Mouse (Mus musculus): Measurements from ENCODE around the gene Lst1. TPM values are rescaled to one million over a fixed set of nuclear protein-coding genes. Genes with fewer than 3 reads are reported as not detected.
"Not testable (repeated sequence)": the region's sequence is repeated elsewhere in the genome, so short reads cannot be mapped to it uniquely, and the experiment has no call there.

The Lst1 gene
- 10 to 100 TPM; 12.3 to 17.6 TPM for total RNA-seq (2021)

DNA sequence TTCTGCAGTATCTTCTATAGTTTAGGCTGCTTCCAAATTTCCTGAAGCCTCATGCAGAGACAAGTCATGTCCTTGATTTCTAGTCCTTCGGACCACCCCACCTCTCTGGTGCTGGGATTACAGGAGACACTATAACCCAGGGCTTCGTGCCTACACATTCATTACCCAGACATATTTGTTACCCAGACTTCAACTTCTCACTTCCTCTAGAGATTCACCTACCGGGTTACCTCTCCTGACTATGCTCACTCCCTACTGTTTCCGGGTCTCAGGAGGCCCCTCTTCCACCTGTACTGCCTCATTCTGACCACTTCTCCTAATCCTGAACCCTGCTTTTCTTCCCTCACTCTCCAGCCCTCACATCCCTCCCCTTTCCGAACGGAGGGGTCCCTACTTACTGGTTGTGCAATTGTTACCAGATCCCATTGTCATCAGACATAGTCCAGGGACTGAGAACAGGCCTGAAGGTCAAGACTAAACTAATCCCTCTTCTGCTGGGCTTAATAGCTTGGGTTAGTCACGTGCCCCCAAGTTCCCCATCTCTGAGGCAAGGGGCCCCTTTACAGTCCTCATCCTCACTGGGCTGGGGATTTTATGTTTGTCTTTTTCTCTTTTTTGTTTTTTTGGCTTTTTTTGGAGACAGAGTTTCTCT is at the start of gene Lst1:
Gene Lst1, minus strand, starts transcription at position 481 of the 652 bp plus-strand sequence.
- intact Hi-C loops (cut with DNase I), result no loop called here
- DNase-seq, result no peak

DNA sequence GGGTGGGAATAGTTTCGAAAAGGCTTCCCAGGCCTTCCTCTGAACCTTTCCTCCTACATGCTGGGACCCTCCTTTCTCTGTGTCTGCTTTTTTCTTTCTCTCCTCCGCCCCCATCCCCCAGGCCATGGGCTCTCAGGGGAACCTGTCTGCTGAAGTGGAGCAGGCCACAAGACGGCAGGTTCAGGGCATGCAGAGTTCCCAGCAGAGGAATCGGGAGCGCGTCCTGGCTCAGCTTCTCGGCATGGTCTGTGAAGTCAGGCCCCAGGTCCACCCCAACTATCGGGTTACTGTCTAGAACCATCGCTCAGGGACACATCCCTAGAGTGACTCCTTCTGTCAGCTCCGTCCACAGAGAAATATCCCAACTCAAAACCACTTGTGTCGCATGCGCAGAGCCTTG is 49.3 kb upstream of the Lst1 start:
- intact Hi-C loops (cut with DNase I), result no loop called here
- DNase-seq, result no peak

DNA sequence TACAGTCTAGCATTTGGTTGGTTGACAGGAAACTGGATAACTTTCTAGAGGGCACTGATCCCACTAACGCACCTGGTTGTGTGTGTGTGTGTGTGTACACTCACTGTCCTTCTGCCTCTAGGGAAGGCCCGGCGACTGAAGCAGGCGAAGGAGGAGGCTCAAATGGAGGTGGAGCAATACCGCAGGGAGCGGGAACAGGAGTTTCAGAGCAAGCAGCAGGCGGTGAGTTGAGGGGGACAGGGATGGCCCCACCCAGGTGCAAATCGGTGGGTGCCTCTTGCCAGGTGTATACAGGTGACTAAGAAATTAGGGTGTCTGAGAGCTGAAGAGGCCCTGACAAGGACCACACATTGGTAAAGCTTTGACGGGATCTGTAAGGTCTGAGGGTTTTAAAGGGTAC is 48.8 kb upstream of the Lst1 start:
- DNase-seq, result no peak
- intact Hi-C loops (cut with DNase I), result no loop called here

DNA sequence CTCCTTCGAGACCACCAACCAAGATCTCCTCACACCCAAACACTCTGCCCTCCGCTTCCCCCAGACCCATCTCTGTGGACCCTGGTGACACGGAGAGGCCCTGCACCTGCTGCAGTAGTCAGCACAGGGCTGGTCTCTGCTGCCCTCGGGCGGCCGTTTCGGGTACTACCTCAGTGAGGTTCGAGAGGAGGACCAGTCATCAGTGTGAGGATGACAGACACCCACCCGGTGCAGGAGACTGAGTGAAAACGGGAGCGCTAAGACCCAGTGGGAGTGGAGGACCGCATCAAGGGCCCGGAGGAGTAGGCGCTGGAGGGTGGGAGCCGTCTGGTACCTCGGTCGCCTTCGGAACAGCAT is 48.1 kb upstream of the Lst1 start:
- peak; percentile 99 for DNase-seq
- intact Hi-C loops (cut with DNase I), result no loop called here

DNA sequence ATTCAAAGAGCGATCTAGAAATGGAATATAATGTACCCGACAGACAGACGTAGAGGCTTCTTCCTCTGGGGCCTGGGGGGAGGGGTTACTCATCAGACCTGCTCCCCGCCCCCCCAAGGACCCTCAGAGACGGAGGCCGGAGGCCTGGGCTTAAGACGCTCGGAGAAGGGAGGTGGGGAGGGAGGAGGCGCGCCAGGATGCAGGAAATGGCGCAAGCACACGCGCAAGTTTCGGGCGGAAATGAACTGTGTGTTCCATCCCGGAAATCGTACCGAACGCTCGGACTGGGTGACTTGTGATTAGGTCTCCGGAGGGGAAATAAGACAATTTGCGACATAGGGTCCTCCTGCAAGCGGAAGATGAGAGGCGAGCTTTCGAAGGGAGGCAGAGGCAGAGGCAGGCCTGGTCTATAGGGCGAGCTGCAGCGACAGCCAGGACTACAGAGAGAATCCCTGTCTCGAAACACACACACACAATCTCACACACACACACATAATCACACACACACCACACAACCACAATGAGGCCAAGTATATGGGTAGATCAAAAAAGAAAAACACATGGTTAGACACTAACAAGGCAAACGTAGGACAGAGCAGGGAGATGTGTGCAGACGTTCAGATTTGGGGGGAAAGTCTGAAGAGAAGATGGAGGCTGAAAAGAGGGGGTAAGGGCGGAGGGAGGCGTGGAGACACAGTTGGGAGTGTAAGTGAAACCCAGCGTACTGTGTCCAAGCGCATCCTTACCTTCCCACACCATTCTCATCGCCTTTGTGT is 47.6 kb upstream of the Lst1 start, which contains the start of gene Nfkbil1:
Gene Nfkbil1, minus strand, starts transcription at position 179 of the 776 bp plus-strand sequence.
- DNase-seq, result peak; percentile 94
- intact Hi-C loops (cut with DNase I), result no loop called here

DNA sequence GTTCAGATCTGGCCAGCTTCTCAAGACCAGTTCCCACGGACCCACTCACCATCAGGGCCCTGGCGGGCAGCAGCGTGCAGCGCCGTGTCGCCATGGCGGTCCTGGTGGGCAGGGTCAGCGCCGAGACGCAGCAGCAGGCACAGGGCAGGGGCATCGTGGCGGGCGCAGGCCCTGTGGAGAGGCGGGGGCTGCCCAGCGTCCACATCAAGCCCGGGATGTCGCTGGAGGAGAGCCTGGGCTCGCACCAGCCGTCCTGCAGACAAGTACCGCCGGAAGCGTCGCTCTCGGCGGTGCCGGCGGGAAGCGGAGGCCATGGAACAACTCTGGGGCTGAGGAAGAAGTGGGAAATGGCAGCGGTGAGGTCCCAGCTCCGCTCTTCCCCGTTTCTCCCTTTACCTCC is 46.7 kb upstream of the Lst1 start:
- intact Hi-C loops (cut with DNase I), result loop anchor here (5.0 kb wide), 1 partner anchor 68 kb away; no protein-coding TSS in a partner anchor
- peak; percentile 45 for DNase-seq

DNA sequence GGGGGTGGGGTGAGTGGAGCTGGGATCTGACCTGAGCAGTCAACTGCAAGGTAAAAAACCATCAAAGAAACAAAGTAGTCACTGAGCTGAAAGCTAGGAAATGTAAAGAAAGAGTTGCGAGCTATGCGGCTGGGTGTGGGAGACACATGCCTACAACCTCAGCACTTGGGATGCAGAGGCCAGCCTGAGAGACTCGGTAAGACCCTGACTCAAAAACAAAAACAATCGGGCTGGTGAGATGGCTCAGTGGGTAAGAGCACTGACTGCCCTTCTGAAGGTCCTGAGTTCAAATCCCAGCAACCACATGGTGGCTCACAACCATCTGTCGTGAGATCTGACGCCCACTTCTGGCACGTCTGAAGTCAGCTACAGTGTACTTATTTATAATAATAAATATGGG is 45.9 kb upstream of the Lst1 start:
- not testable (repeated sequence) for DNase-seq
- intact Hi-C loops (cut with DNase I), result loop anchor here (5.0 kb wide), 1 partner anchor 67 kb away; no protein-coding TSS in a partner anchor

DNA sequence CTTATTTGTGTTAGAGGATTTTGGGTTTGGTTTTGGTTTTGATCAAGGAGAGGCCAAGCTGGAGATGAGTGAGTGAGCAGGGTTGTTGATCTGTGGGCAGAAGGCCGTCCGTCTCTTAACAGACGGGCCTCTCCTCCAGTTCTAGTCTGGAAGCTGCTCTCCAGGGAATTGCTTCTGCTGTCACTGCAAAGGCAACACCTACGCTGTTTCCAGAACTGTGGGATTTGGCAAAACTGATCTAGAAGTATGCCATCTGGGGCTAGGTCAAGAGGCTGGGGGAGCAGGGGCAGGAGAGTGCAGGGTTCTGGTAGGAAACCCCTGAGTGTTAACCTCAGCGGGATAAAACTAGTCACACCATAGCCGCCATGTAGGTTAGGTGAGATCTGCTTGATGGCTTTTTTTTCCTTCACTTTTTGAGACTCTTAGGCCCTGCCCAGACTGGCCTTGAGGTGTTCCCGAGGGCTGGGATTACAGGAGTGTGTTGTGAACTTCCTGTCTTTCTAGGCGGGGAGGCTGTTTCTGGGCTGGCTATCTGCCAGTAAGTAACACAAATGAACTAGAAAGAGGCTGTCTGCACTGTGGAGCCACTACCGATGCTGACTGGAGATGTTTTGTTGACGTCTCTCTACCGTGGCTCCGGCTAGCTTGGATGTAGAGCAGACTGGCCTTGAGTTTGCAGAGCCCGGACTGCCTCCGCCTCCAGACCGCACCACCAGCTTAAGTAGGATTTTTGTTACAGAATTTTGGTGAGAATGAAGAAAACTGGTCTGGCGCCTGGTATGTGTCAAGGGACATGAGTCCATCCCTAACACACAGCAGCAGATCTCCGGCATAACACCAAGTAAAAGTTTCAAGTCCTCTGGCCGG is 45.1 kb upstream of the Lst1 start, which contains the start of gene Atp6v1g2:
Gene Atp6v1g2, plus strand, starts transcription at position 547 of the 867 bp plus-strand sequence.
- intact Hi-C loops (cut with DNase I), result loop anchor here (5.0 kb wide), 1 partner anchor 66 kb away; no protein-coding TSS in a partner anchor
- DNase-seq, result no peak

DNA sequence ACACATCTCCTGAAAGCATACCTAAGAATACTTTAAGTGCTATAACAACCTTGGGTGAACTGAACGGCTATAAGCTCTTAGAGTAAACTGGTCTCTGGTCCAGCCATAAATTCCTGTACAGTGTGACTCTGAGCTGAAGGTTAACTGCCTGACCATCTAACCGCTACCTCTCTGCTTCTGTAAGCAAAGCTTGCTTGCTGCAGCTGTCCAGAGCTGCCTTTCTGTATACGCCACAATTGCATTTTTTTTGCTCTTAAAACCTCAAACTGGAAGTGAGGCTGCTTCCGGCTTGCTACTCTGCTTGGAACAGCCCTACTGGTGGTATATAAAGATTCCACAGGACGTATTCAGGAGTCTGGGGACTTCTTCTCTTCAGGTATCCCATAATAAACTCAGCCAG is 44.4 kb upstream of the Lst1 start:
- intact Hi-C loops (cut with DNase I), result loop anchor here (5.0 kb wide), 1 partner anchor 65 kb away; no protein-coding TSS in a partner anchor
- no peak for DNase-seq

DNA sequence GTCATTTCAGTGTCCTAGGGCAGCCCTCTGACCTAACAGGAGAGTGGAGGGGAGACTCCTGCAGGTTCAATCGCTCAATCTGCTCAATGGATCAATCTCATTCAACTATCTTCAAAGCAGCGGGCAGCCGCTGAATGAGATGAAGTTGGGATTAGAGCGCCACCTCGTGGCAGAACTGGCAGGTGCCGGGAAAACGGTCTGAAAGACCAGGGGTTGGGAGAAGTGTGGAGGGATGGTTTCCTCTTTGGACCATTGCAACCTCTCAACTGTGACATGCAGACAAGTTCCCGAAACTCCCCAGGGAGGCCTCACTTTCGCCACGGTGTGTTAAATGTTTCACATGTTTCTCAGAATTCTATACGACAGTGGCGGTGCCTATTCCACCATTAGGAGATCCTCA is 43.8 kb upstream of the Lst1 start:
- intact Hi-C loops (cut with DNase I), result loop anchor here (5.0 kb wide), 1 partner anchor 65 kb away; no protein-coding TSS in a partner anchor
- peak; percentile 87 for DNase-seq

DNA sequence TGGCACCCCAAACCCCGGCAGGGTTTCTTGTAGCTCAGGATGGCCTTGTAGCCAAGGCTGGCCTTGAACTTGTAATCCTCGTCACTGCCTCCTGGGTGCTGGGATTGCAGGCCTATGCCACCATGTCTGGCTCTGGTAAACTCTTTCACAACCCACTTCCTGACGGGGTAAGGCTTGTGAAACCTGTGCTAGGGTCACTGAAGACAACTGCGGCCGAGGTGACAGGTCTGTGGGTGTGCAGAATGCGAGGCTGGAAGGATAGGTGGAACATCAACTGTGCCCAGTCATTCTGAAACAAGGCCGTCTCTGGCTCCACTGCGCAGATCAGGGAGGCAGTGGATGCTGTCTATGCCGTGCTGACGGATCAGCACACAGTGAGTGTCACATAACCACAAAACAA is 42.8 kb upstream of the Lst1 start:
- intact Hi-C loops (cut with DNase I), result loop anchor here (5.0 kb wide), 1 partner anchor 64 kb away; no protein-coding TSS in a partner anchor

DNA sequence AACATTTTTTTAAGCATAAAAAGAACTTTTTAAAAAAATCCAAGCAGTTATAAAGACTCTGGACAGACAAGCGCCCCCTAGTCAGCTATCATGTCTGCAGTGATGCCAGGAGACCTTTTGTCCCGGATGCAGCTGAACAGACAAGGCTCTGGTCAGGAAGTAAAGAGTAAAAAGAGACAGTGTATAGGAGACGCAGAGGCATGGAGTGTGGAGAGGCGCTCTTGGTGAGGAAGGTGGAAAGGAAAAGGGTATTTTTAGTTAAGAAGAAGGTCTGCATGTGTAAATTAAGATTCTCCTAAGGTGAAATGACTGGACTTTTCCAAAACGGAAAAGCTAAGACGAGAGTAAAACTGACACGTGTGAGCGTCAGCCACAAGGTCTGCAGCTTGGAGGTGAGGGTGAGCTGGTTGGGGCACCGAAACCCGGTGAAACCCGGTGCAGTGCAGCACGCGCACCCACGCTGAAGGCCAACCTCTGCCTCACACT is 38.4 kb upstream of the Lst1 start:
- DNase-seq, result no peak
- intact Hi-C loops (cut with DNase I), result no loop called here

More for the DNA sequence above, 42.8 kb upstream of the Lst1 start:
- DNase-seq, result no peak

DNA sequence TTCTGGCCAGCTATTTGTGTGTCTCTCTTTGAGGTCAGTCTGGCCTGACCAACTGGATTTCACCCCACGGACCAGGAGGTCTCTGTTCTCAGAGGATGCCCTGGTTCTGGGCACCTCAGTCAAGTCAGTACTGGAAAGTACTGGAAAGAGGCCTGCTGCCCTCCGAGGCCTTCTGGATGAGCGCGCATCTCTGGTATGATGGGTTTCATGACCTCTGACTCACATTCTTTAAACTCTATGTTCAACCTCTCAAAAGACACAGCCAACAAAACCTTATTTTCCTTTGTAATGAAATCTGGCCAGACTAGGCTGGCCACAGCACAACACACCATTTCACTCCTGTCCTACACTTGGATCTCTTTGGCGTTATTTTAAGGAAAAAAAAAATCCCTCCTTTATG is 37.2 kb upstream of the Lst1 start:
- no peak for DNase-seq
- intact Hi-C loops (cut with DNase I), result no loop called here

DNA sequence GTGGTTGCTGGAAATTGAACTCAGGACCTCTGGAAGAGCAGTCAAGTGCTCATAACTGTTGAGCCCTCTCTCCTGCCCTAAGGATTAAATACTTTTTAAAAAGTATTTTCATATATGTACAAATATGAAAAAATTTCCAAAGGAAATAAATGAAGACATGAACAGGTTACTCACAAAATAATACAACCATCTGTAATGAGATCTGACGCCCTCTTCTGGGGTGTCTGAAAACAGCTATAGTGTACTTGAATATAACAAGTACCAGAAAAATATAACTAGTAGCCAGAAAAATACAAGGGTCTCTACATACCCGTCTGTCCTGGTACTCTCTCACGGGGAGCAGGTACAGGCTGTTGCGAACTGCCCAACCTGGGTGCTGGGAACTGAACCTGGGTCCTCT is 36.4 kb upstream of the Lst1 start:
- no peak for DNase-seq
- intact Hi-C loops (cut with DNase I), result no loop called here

DNA sequence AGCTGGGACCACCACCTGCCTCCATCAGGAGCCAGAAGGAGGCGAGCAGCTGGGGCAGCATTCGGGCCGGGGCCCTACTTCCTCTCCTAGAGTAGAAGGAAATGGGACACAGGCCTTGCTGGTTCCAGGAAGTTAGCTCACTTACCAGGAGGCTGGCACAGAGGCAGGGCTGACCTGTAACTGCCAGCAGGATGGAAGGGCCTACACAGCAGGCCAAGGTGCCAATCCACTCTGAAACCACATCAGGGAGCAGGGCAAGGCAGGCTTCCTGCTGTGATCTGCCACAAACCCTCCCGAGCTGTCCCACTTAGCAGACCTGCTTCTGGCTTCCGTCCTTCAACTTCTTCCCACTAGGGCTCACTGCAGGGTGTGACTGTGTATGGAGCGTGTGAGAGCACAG is 34.1 kb upstream of the Lst1 start:
- intact Hi-C loops (cut with DNase I), result no loop called here
- DNase-seq, result no peak

DNA sequence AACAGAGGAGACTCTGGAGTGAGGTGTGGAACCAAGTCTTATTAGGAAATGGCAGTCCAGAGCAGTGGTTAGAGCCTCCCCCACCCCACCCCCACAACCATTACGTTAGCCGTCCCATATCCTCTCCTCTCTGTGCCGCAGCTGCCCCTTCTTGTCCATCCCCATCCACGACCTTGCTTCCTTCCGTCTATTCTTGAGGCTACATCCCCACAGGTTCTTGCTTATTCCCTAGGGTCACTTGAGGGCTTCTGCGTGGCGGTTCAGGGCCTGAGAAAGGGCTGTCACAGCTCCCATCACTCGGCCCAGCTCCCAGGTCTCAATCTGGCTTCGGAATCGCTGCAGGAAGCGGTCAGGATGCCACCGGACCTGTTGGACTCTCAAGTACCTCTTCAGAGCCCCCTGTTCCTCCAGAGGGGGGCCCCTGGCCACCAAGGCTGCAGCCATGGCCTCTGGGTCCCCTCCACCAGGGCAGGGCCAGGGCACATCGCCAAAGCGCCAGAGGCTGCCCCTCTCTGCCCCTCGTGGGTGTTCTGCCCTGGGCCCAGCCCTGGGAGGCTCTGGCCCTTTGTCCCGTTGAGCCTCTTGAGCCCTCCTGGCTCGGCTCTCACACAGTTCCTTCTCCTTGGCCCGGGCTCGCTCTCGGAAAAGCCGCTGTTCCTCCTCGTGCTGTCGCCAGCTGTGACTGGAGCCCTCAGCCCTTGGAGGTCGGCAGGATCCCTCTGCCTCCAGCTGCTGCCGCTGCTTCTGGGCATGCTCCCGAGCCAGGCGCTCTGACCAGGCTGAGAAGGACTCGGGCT is 32.1 kb upstream of the Lst1 start, which contains the start of gene Gm16181:
Gene Gm16181, plus strand, starts transcription at position 679 of the 797 bp plus-strand sequence.
- intact Hi-C loops (cut with DNase I), result no loop called here
- no peak for DNase-seq

DNA sequence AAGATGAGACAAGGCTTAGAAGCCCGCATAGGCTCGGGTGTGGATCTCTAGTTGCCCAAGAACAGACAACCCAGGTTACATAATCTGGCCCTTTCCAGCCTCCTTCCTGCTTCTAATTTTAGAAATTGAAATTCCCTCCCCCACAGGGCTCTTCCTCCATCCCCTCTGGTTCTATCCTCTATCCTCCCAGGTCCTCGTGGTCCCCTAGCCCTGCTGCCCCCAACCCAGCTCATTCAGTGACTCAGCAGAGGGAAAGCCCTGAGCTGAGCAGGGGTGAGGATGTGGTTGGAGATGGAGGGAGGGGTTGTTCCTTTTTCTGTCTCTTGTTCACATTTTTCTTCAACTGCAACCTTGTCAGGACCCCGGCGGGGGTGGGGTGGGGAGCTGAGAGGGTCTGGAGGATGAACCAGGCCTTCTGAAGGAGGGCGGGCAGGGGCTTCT is 31.4 kb upstream of the Lst1 start:
- intact Hi-C loops (cut with DNase I), result no loop called here
- DNase-seq, result no peak

DNA sequence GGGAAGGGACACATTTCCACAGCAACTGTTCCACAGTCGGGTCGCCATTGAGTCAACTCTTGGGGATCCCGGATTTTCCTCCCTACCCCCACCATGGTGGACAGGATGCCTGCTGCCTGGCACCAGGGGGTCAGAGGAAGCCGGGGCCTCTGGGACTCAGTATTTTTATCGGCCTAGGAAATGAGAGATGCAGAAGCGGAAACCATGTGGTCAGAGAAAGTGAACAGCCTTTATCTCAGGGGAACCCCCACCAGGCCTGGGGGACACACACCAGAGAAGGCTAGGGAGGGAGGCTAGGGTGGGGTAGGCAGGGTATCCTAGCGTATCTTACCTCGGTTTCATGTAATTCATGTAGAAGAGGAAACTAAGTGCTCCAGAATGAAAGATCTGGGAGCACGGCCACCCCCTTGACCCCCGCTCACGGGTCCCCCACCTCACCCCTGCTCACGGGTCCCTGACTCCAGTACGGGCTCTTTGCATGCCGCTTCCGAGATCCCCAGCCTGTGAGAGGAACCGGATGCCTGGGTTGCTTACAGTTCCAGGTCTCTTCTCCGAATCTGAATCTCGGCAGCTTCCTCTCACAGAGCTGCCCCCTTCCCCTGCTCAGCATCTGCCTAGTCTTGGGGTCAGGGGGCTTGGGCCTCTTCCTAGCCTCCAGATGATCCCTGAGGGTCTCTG is 30.4 kb upstream of the Lst1 start:
- intact Hi-C loops (cut with DNase I), result no loop called here

DNA sequence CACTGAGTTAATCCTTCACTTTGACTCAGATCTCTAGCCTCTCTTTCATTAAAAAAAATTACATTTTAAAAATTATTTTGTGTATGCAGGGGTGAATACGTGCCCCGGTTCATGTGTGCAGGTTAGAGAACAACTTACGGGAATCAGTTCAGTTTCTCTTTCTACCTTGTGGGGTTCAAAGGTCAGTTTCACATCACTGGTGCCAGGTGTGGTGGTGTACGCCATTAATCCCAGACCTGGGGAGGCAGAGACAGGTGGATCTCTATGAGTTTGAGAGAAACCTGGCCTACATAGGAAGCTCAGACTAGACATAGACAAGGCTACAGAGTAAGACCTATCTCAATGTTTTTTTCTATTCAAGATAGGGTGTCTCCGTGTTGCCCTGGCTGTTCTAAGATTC is 24.8 kb upstream of the Lst1 start:
- intact Hi-C loops (cut with DNase I), result no loop called here
- no peak for DNase-seq

More for the DNA sequence above, 30.4 kb upstream of the Lst1 start:
- no peak for DNase-seq

Measured in left cerebral cortex, postnatal 4 days (tissue).